Mouse (Mus musculus) liver, embryonic 16.5 days (tissue): ENCODE measurements around the gene Mllt1. TPM values are rescaled to one million over a fixed set of nuclear protein-coding genes. Genes with fewer than 3 reads are reported as not detected.

ENCODE experiments used
- polyA plus RNA-seq: library from polyadenylated mRNA; unstranded; fragments of >200 nt; fragmentation: Nextera tagmentation; extraction: Ambion mirVana; gene quantifications from 2 replicates; pipeline ENCODE4 v1.2.1, GENCODE M21; 2015

Mllt1 gene
- polyA plus RNA-seq, 1 experiment from 2014 or later, result 7.6 TPM

Other genes starting within 250 kb of the Mllt1 start
- 210 and 219 TPM in 2 replicates for gene Ndufa11, start 217.6 kb downstream of the Mllt1 start, polyA plus RNA-seq
- gene Vmac, start 217.4 kb downstream of the Mllt1 start, polyA plus RNA-seq, result 2.8 and 4.2 TPM in 2 replicates
- gene Nrtn, start 177.9 kb downstream of the Mllt1 start, polyA plus RNA-seq, result 0.49 and 1.0 TPM in 2 replicates
- gene Dus3l, start 170.7 kb downstream of the Mllt1 start, polyA plus RNA-seq, result 11.4 and 12.2 TPM in 2 replicates
- gene Prr22, start 165.2 kb downstream of the Mllt1 start, polyA plus RNA-seq, result 0.42 and 0.44 TPM in 2 replicates
- gene Rfx2, start 104.4 kb downstream of the Mllt1 start, polyA plus RNA-seq, result 12.4 and 12.6 TPM in 2 replicates
- not detected in 2 replicates for gene Acsbg2, start 61.0 kb downstream of the Mllt1 start, polyA plus RNA-seq
- 0.02 and 0.05 TPM in 2 replicates for gene 1700061G19Rik, start 59.9 kb downstream of the Mllt1 start, polyA plus RNA-seq
- not detected in 2 replicates for gene Acer1, start 46.7 kb upstream of the Mllt1 start, polyA plus RNA-seq
- gene Clpp, start 54.9 kb upstream of the Mllt1 start, polyA plus RNA-seq, result 62.4 and 62.7 TPM in 2 replicates
- gene Alkbh7, start 61.9 kb upstream of the Mllt1 start, polyA plus RNA-seq, result 15.9 and 19.6 TPM in 2 replicates
- gene Pspn, start 64.6 kb upstream of the Mllt1 start, polyA plus RNA-seq, result not detected in 2 replicates
- 45.4 and 47.0 TPM in 2 replicates for gene Gtf2f1, start 75.9 kb upstream of the Mllt1 start, polyA plus RNA-seq
- 0.13 and 0.21 TPM in 2 replicates for gene Gm17949, start 76.1 kb upstream of the Mllt1 start, polyA plus RNA-seq
- gene Khsrp, start 96.1 kb upstream of the Mllt1 start, polyA plus RNA-seq, result 9.6 and 11.1 TPM in 2 replicates
- gene Slc25a41, start 106.2 kb upstream of the Mllt1 start, polyA plus RNA-seq, result not detected in 2 replicates
- 12.1 and 13.1 TPM in 2 replicates for gene Crb3, start 123.7 kb upstream of the Mllt1 start, polyA plus RNA-seq
- 4.4 and 7.0 TPM in 2 replicates for gene Slc25a23, start 124.4 kb upstream of the Mllt1 start, polyA plus RNA-seq
- 4.0 and 4.3 TPM in 2 replicates for gene Dennd1c, start 143.1 kb upstream of the Mllt1 start, polyA plus RNA-seq
- gene Tubb4a, start 152.4 kb upstream of the Mllt1 start, polyA plus RNA-seq, result 0.36 and 0.60 TPM in 2 replicates
- gene Tnfsf9, start 169.9 kb upstream of the Mllt1 start, polyA plus RNA-seq, result 0.48 and 0.67 TPM in 2 replicates
- not detected in 2 replicates for gene Cd70, start 214.4 kb upstream of the Mllt1 start, polyA plus RNA-seq